Mouse (Mus musculus) stomach, postnatal 0 days (tissue): Measurements from ENCODE around the gene Eif3c. TPM values are rescaled to one million over a fixed set of nuclear protein-coding genes. Genes with fewer than 3 reads are reported as not detected.

ENCODE experiments used
- ATAC-seq: fragments of 200-750 bp; cut with Nextera tagmentation; 2 replicates; pipeline ENCODE4 v1.8.0; 2017; ENCODE audit not compliant: low FRiP score, low TSS enrichment
- DNase-seq: peaks from one replicate; pipeline ENCODE4 v3.0.0-alpha.2; 2016; ENCODE audit warnings: low spot score
- H3K27ac ChIP-seq: fragments of 300-500 bp; sonication (generic); replicated peaks from 2 replicates; pipeline ENCODE4 v1.5.1; 2014; ENCODE audit warnings: mild to moderate bottlenecking, control low read depth
- H3K27me3 ChIP-seq: fragments of 300-500 bp; sonication (generic); 2 replicates; pipeline ENCODE4 v1.6.1; 2014; ENCODE audit warnings: low read length; ENCODE audit not compliant: control insufficient read depth, insufficient read depth
- H3K36me3 ChIP-seq: fragments of 300-500 bp; sonication (generic); 2 replicates; pipeline ENCODE4 v1.6.1; 2014; ENCODE audit warnings: low read length, mixed read lengths; ENCODE audit not compliant: control insufficient read depth, insufficient read depth
- H3K4me1 ChIP-seq: fragments of 300-500 bp; sonication (generic); replicated peaks from 2 replicates; pipeline ENCODE4 v1.6.1; 2014; ENCODE audit warnings: antibody characterized with exemption; ENCODE audit not compliant: control insufficient read depth, insufficient read depth
- H3K4me2 ChIP-seq: fragments of 300-500 bp; sonication (generic); replicated peaks from 2 replicates; pipeline ENCODE4 v1.6.1; 2014; ENCODE audit warnings: low read depth, mild to moderate bottlenecking, control low read depth, moderate library complexity
- H3K4me3 ChIP-seq: fragments of 300-500 bp; sonication (generic); 2 replicates; pipeline ENCODE4 v1.5.1; 2014; ENCODE audit warnings: low read depth, low read length, control low read depth
- H3K9ac ChIP-seq: fragments of 300-500 bp; sonication (generic); 2 replicates; pipeline ENCODE4 v1.6.1; 2014; ENCODE audit warnings: mild to moderate bottlenecking, low read length, control low read depth, mixed read lengths
- H3K9me3 ChIP-seq: fragments of 300-500 bp; sonication (generic); 2 replicates; pipeline ENCODE4 v1.6.1; 2016; ENCODE audit warnings: low read length; ENCODE audit not compliant: control insufficient read depth
- CTCF ChIP-seq: IDR thresholded peaks from 2 replicates; pipeline ENCODE4 v1.5.1; 2016; ENCODE audit warnings: antibody characterized with exemption, low read depth, mild to moderate bottlenecking, moderate library complexity
- EP300 ChIP-seq: optimal IDR thresholded peaks from 2 replicates; pipeline ENCODE3; 2016; ENCODE audit warnings: antibody characterized with exemption
- WGBS: fragments of 180-500 bp; shearing (Covaris S2); extraction: QIAGEN DNeasy Blood & Tissue Kit; methylation state at CpG from one replicate; pipeline ENCODE4 v1.1.7; 2014; 5-methylcytosine and 5-hydroxymethylcytosine counted together
- microRNA-seq: library from miRNA; unstranded; fragments of <30 nt; microRNA quantifications from one replicate; pipeline ENCODE4, GENCODE M21; 2016
- polyA plus RNA-seq: library from polyadenylated mRNA; unstranded; fragments of >200 nt; fragmentation: Nextera tagmentation; extraction: Ambion mirVana; gene quantifications from 2 replicates; pipeline ENCODE4 v1.2.1, GENCODE M21; 2015

Eif3c gene
- polyA plus RNA-seq, 1 experiment from 2014 or later = 163 TPM

- no peak for TF ChIP-seq CTCF
- no peak for TF ChIP-seq EP300
- no peaks in the 10 kb centered on the region for H3K9me3 ChIP-seq
- ATAC-seq = no peak
- 93% methylated on average over 12 of the region's 12 CpGs for WGBS
- no peak overlapping the region for H3K4me2 ChIP-seq
- no peaks in the 10 kb centered on the region for H3K27me3 ChIP-seq
- no peaks in the 10 kb centered on the region for H3K4me1 ChIP-seq
- no peak for DNase-seq
- no peak overlapping the region for H3K9ac ChIP-seq
- H3K36me3 ChIP-seq = peaks cover 64% of the 10 kb centered on the region
- H3K4me3 ChIP-seq = no peak overlapping the region
- no peak overlapping the region for H3K27ac ChIP-seq
Measured at GRCm38 (mm10) chr7:126497966-126498365, 68.2 kb downstream of the Eif3c start.

- no peaks in the 10 kb centered on the region for H3K4me1 ChIP-seq
- DNase-seq (no peak), ATAC-seq (no peak)
- TF ChIP-seq CTCF (no peak), EP300 (no peak)
- no peak overlapping the region for H3K4me3 ChIP-seq
- no peak overlapping the region for H3K4me2 ChIP-seq
- WGBS = 89% methylated on average over 5 of the region's 5 CpGs
- H3K9me3 ChIP-seq = no peaks in the 10 kb centered on the region
- H3K36me3 ChIP-seq = peaks cover 74% of the 10 kb centered on the region
- H3K27ac ChIP-seq = no peak overlapping the region
- no peaks in the 10 kb centered on the region for H3K27me3 ChIP-seq
- H3K9ac ChIP-seq = no peak overlapping the region
Measured at GRCm38 (mm10) chr7:126496475-126496874, 69.7 kb downstream of the Eif3c start.

Small RNA genes within 50 kb of the gene (microRNA-seq; reads per million reads assigned to microRNA genes)
- not detected for gene Mir7059

Other genes starting within 250 kb of the Eif3c start
- gene Lat, start 196.8 kb downstream of the Eif3c start, polyA plus RNA-seq = 0.21 and 0.46 TPM in 2 replicates
- 24.4 and 26.9 TPM in 2 replicates for gene Spns1, start 189.0 kb downstream of the Eif3c start, polyA plus RNA-seq
- gene Nfatc2ip, start 169.7 kb downstream of the Eif3c start, polyA plus RNA-seq = 1.1 and 1.3 TPM in 2 replicates
- 0.08 and 0.17 TPM in 2 replicates for gene Cd19, start 151.5 kb downstream of the Eif3c start, polyA plus RNA-seq
- 19.4 and 20.7 TPM in 2 replicates for gene Rabep2, start 137.7 kb downstream of the Eif3c start, polyA plus RNA-seq
- gene Atp2a1, start 103.3 kb downstream of the Eif3c start, polyA plus RNA-seq = 0.59 and 1.8 TPM in 2 replicates
- gene Sh2b1, start 91.0 kb downstream of the Eif3c start, polyA plus RNA-seq = 20.0 and 24.0 TPM in 2 replicates
- 73.9 and 77.5 TPM in 2 replicates for gene Tufm, start 79.0 kb downstream of the Eif3c start, polyA plus RNA-seq
- 16.9 and 19.6 TPM in 2 replicates for gene Atxn2l, start 63.0 kb downstream of the Eif3c start, polyA plus RNA-seq
- 0.46 and 0.56 TPM in 2 replicates for gene Apobr, start 18.5 kb upstream of the Eif3c start, polyA plus RNA-seq
- gene Cln3, start 19.4 kb upstream of the Eif3c start, polyA plus RNA-seq = 17.2 and 17.7 TPM in 2 replicates
- 0.10 and 0.13 TPM in 2 replicates for gene Il27, start 28.5 kb upstream of the Eif3c start, polyA plus RNA-seq
- 140 and 182 TPM in 2 replicates for gene Nupr1, start 64.5 kb upstream of the Eif3c start, polyA plus RNA-seq
- 28.6 and 28.9 TPM in 2 replicates for gene Sgf29, start 82.9 kb upstream of the Eif3c start, polyA plus RNA-seq
- gene Sult1a1, start 110.0 kb upstream of the Eif3c start, polyA plus RNA-seq = 10.9 and 12.4 TPM in 2 replicates
- gene Bola2, start 129.0 kb upstream of the Eif3c start, polyA plus RNA-seq = 92.3 and 93.4 TPM in 2 replicates
- gene Slx1b, start 129.4 kb upstream of the Eif3c start, polyA plus RNA-seq = 6.1 and 6.2 TPM in 2 replicates
- 15.7 and 16.9 TPM in 2 replicates for gene Coro1a, start 141.4 kb upstream of the Eif3c start, polyA plus RNA-seq
- 114 and 116 TPM in 2 replicates for gene Mapk3, start 193.2 kb upstream of the Eif3c start, polyA plus RNA-seq
- gene Gdpd3, start 199.9 kb upstream of the Eif3c start, polyA plus RNA-seq = 51.3 and 53.1 TPM in 2 replicates
- 86.0 and 102 TPM in 2 replicates for gene Ypel3, start 210.5 kb upstream of the Eif3c start, polyA plus RNA-seq
- 0.08 and 0.18 TPM in 2 replicates for gene Tbx6, start 215.1 kb upstream of the Eif3c start, polyA plus RNA-seq
- 118 and 122 TPM in 2 replicates for gene Ppp4c, start 226.1 kb upstream of the Eif3c start, polyA plus RNA-seq
- 0.57 and 0.59 TPM in 2 replicates for gene Fam57b, start 231.3 kb upstream of the Eif3c start, polyA plus RNA-seq